Mouse (Mus musculus) monocyte, adult 5-6 weeks (primary cell): Measurements from ENCODE around the gene Dvl2. TPM values are rescaled to one million over a fixed set of nuclear protein-coding genes. Genes with fewer than 3 reads are reported as not detected.

Experiments used
- ATAC-seq: fragments of 153-309, 156-312 bp; replicated peaks from 2 replicates; pipeline ENCODE4 v1.8.0; 2017; ENCODE audit warnings: mild to moderate bottlenecking; ENCODE audit not compliant: low TSS enrichment, insufficient number of reproducible peaks, severe bottlenecking, poor library complexity, low FRiP score
- total RNA-seq: library from RNA; stranded (forward); fragments of 200-1000, 200-491, 200-594 nt; gene quantifications from 3 replicates; pipeline ENCODE4 v1.2.3, GENCODE M21; 2017

The Dvl2 gene
- total RNA-seq, 1 experiment from 2014 or later, result 18.6 TPM

- peak; percentile 80 for ATAC-seq
These were observed 20.4 kb downstream of the Dvl2 start for GRCm38 (mm10) chr11:70020731-70021263.

- peak; percentile 88 for ATAC-seq
These were observed 21.1 kb downstream of the Dvl2 start for GRCm38 (mm10) chr11:70021264-70022132.

- ATAC-seq, result no peak
These were observed 23.2 kb downstream of the Dvl2 start for GRCm38 (mm10) chr11:70023481-70024150.

- ATAC-seq, result no peak
These were observed 23.7 kb downstream of the Dvl2 start for GRCm38 (mm10) chr11:70024151-70024514.

GRCm38 (mm10) chr11:70026689-70027088 is 26.3 kb downstream of the Dvl2 start:
- ATAC-seq, result no peak

- no peak for ATAC-seq
These were observed 27.0 kb downstream of the Dvl2 start for GRCm38 (mm10) chr11:70027397-70027796.

- no peak for ATAC-seq
These were observed 28.2 kb downstream of the Dvl2 start for GRCm38 (mm10) chr11:70028401-70029129.

- ATAC-seq, result peak; percentile 66
These were observed 28.9 kb downstream of the Dvl2 start for GRCm38 (mm10) chr11:70029130-70029801.

GRCm38 (mm10) chr11:70029829-70030550 is 29.6 kb downstream of the Dvl2 start:
- ATAC-seq, result no peak

- ATAC-seq, result no peak
These were observed 30.4 kb downstream of the Dvl2 start for GRCm38 (mm10) chr11:70030651-70031320.

- ATAC-seq, result no peak
These were observed 30.9 kb downstream of the Dvl2 start for GRCm38 (mm10) chr11:70031321-70031670.

- 0 out of 2 replicates have a peak, but pooled peaks have one; percentile 14 for ATAC-seq
These were observed 37.8 kb downstream of the Dvl2 start for GRCm38 (mm10) chr11:70038174-70038573.

- no peak for ATAC-seq
These were observed 39.2 kb downstream of the Dvl2 start for GRCm38 (mm10) chr11:70039631-70040030.

- no peak for ATAC-seq
These were observed 39.8 kb downstream of the Dvl2 start for GRCm38 (mm10) chr11:70040184-70040583.

- ATAC-seq, result no peak
These were observed 42.1 kb downstream of the Dvl2 start for GRCm38 (mm10) chr11:70042309-70043085.

GRCm38 (mm10) chr11:70043665-70044064 is 43.3 kb downstream of the Dvl2 start:
- no peak for ATAC-seq

- no peak for ATAC-seq
These were observed 45.0 kb downstream of the Dvl2 start for GRCm38 (mm10) chr11:70045435-70045834.
